Mouse (Mus musculus): ENCODE data around the gene Wfdc15a.

DNA sequence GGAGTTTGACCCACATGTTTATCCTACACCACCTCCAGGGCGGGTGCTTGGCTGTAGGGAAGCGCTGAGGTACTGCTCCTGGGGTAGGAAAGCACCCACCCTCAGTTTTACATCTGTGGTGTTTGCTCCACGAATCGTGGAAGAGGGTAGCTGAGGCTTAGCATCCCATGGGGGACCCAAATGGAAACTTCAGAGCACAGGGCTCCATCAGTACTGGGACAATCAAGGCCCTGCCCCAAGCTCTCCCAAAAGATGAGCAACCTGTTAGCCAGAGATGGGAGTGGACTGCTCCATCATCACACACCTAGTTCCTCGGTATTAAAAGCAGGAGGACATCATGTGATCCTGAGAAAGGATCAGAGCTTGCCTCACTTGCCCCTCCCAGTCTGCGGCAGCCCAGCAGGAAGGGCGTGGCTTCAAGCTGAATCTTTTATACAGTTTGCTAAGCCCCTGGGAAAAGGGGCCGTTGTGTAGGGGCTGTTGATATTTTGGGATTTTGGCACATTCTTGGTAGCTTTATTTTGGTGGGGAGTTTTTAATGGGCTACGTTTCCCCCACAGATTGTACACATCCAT, 15.7 kb downstream of the Wfdc15a start:
- TF ChIP-seq POLR2A (IDR thresholded peaks at IDR 0.05; ENCODE audit: insufficient read depth, low read length): no peak
- no peak for TF ChIP-seq CTCF (IDR thresholded peaks at IDR 0.05; ENCODE audit: low read depth, low read length)
